Mouse (Mus musculus) kidney, adult 2 months (tissue): ENCODE data around the gene Kazn.

Source experiments
- CTCF ChIP-seq: fragments of 200-500 bp; conservative IDR thresholded peaks from 2 replicates; pipeline ENCODE4 v1.5.1; 2011; ENCODE audit warnings: low read depth, mild to moderate bottlenecking, control low read depth, low read length, moderate library complexity, mixed read lengths; ENCODE audit not compliant: insufficient read depth, insufficient read length
- POLR2A ChIP-seq: fragments of 200-500 bp; IDR thresholded peaks from one replicate; pipeline ENCODE4 v1.6.1; 2011; ENCODE audit warnings: low read depth, low read length, control low read depth

DNA sequence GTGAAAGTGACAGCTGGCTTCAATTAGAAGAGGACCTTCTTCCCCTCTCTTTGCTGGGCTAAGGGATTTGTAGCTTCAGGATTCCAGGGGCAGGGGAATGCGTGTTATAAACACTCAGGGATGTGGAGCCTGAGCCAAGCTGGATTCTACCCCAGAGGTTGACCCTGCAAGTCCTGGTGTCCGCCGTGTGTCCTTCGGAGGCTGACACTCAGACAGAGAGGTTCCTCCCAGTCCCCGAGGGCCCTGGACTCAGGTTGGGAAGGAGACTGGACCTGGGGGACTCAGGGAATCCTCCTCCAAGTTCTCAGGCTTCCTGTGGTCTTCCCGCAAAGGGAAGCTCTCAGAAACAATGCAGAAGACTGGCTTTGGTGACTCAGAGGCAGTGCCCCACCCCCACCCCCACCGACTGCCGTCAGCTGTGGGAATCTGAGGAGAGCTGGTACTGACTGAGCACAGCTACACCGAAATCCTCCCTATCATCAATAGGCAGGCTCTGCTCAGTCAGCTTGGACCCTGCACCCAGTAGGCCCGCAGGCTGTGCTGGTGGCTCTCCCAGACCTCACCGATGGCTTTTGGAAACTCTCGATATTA lies 136.0 kb downstream of the Kazn start:
- TF ChIP-seq CTCF = no peak
- no peak for TF ChIP-seq POLR2A
